Mouse (Mus musculus) liver, embryonic 16.5 days (tissue): ENCODE data around the gene Ncoa4. TPM values are rescaled to one million over a fixed set of nuclear protein-coding genes. Genes with fewer than 3 reads are reported as not detected.

ENCODE experiments used
- ATAC-seq: fragments of 200-750 bp; cut with Nextera tagmentation; 2 replicates; pipeline ENCODE4 v1.8.0; 2017; ENCODE audit warnings: low read depth, mild to moderate bottlenecking, moderate number of reproducible peaks, moderate library complexity
- H3K27ac ChIP-seq: fragments of 300-500 bp; sonication (generic); 2 replicates; pipeline ENCODE4 v1.5.1; 2014; ENCODE audit warnings: mild to moderate bottlenecking, low read length
- H3K27me3 ChIP-seq: fragments of 300-500 bp; sonication (generic); 2 replicates; pipeline ENCODE4 v1.6.1; 2014; ENCODE audit warnings: low read depth, low read length, mixed read lengths; ENCODE audit not compliant: control insufficient read depth, insufficient read depth
- H3K36me3 ChIP-seq: fragments of 300-500 bp; sonication (generic); 2 replicates; pipeline ENCODE4 v1.6.1; 2014; ENCODE audit warnings: mild to moderate bottlenecking; ENCODE audit not compliant: control insufficient read depth, insufficient read depth
- H3K4me1 ChIP-seq: fragments of 300-500 bp; sonication (generic); 2 replicates; pipeline ENCODE4 v1.6.1; 2014; ENCODE audit warnings: low read depth, low read length, mixed read lengths; ENCODE audit not compliant: control insufficient read depth
- H3K4me2 ChIP-seq: fragments of 300-500 bp; sonication (generic); 2 replicates; pipeline ENCODE4 v1.6.1; 2014; ENCODE audit warnings: low read depth, low read length, mixed read lengths
- H3K4me3 ChIP-seq: fragments of 300-500 bp; sonication (generic); 2 replicates; pipeline ENCODE4 v1.5.1; 2014; ENCODE audit warnings: low read depth, mild to moderate bottlenecking, low read length
- H3K9ac ChIP-seq: fragments of 300-500 bp; sonication (generic); 2 replicates; pipeline ENCODE4 v1.6.1; 2014; ENCODE audit warnings: low read depth, low read length
- H3K9me3 ChIP-seq: fragments of 300-500 bp; sonication (generic); replicated peaks from 2 replicates; pipeline ENCODE4 v1.6.1; 2016; ENCODE audit warnings: low read length; ENCODE audit not compliant: control insufficient read depth
- WGBS: fragments of 180-500 bp; shearing (Covaris S2); extraction: QIAGEN DNeasy Blood & Tissue Kit; methylation state at CpG from one replicate; pipeline ENCODE4 v1.1.7; 2014; ENCODE audit not compliant: insufficient replicate concordance; 5-methylcytosine and 5-hydroxymethylcytosine counted together
- polyA plus RNA-seq: library from polyadenylated mRNA; unstranded; fragments of >200 nt; fragmentation: Nextera tagmentation; extraction: Ambion mirVana; gene quantifications from 2 replicates; pipeline ENCODE4 v1.2.1, GENCODE M21; 2015

Ncoa4 gene
- polyA plus RNA-seq, 1 experiment from 2014 or later = 363 TPM

DNA sequence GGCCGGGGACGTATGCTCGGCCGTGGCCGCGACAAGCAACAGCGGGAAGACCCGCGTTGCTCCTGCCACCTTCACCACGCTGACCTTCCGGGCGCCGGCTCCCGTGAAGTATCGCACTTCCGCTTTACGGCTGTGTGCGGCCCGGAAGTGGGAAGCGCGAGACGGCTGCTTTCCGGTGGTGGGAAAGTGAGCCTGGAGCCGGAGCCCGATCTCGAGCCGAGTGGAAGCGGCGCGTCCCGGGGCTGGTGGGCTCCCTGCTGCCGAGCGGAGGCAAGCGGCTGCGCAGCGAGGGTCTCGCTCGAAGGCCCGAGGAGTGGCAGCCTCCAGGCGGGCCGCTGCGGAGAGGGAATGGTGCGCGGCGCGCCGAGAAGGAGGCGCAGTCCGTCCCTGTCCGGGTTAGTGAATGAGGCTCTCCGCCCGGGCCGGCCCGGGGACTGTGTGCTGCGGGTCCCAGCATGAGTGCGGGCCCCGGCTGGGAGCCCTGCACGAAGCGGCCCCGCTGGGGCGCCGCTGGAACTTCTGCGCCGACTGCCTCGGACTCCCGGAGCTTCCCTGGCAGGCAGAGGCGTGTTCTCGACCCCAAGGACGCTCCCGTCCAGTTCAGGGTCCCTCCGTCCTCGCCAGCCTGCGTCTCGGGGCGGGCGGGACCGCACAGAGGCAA is 42.3 kb downstream of the Ncoa4 start, which contains the start of the genes Timm23 and Parg:
Gene Timm23 (minus strand): TSS at position 108 of the 661 bp plus-strand sequence.
Gene Parg (plus strand): TSS at position 159 of the 661 bp plus-strand sequence.
- WGBS = under 1% methylated on average over 69 of the region's 77 CpGs
- Histone ChIP-seq H3K27ac (peak within 1 kb of the TSS; percentile 84), H3K27me3 (no peaks in the 10 kb centered on the region), H3K4me2 (peak within 1 kb of the TSS; percentile 92), H3K4me3 (peak within 1 kb of the TSS; percentile 100), H3K4me1 (peaks cover 20% of the 10 kb centered on the region), H3K9me3 (no peaks in the 10 kb centered on the region; the same call in 1 of the 2 replicates), H3K9ac (peak within 1 kb of the TSS; percentile 100), H3K36me3 (peaks cover 18% of the 10 kb centered on the region)
- peak; percentile 95 for ATAC-seq

- no peak overlapping the region for H3K4me2 ChIP-seq
- ATAC-seq = no peak
These were observed 66.9 kb downstream of the Ncoa4 start for GRCm38 (mm10) chr14:32226601-32227000.

DNA sequence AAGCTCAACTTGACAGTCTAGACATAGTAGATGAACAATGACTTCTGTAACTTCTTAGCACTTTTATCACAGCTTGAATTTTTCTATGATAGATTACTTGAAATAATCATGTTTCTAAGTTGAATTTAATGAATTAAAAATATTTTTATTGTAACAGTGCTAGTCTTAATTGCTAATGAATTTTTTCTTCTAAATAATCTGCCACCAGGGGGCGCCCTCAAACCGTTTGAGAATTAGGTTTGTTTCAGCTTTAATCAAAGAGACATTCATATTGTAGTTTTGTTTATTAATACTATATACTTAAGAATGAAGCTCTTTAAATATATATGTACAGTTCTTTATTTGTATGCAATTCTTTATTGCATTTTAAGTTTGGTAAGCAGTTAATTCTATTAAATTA is 69.3 kb downstream of the Ncoa4 start:
- H3K4me3 ChIP-seq = no peak overlapping the region
- H3K36me3 ChIP-seq = peaks cover 2% of the 10 kb centered on the region; the same call in 1 of the 2 replicates
- no peaks in the 10 kb centered on the region for H3K9me3 ChIP-seq
- no peak overlapping the region for H3K27ac ChIP-seq
- H3K9ac ChIP-seq = no peak overlapping the region
- H3K4me1 ChIP-seq = no peaks in the 10 kb centered on the region
- WGBS = 0% methylated on average over 2 of the region's 2 CpGs
- ATAC-seq = no peak
- no peak overlapping the region for H3K4me2 ChIP-seq
- no peaks in the 10 kb centered on the region for H3K27me3 ChIP-seq

More at GRCm38 (mm10) chr14:32226601-32227000, 66.9 kb downstream of the Ncoa4 start:
- no peak overlapping the region for H3K27ac ChIP-seq
- no peaks in the 10 kb centered on the region for H3K9me3 ChIP-seq
- H3K9ac ChIP-seq = no peak overlapping the region
- H3K4me3 ChIP-seq = no peak overlapping the region
- H3K27me3 ChIP-seq = no peaks in the 10 kb centered on the region
- H3K4me1 ChIP-seq = no peaks in the 10 kb centered on the region
- peaks cover 2% of the 10 kb centered on the region; the same call in 1 of the 2 replicates for H3K36me3 ChIP-seq

Other genes starting within 250 kb of the Ncoa4 start
- gene Galnt15, start 130.9 kb upstream of the Ncoa4 start, polyA plus RNA-seq = 0.01 TPM in 1 of 2 replicates, not detected in the other
- 13.0 and 16.9 TPM in 2 replicates for gene Oxnad1, start 74.5 kb upstream of the Ncoa4 start, polyA plus RNA-seq
- gene Dph3, start 74.1 kb upstream of the Ncoa4 start, polyA plus RNA-seq = 48.0 and 60.6 TPM in 2 replicates
- 0.49 TPM in 1 of 2 replicates, not detected in the other for gene Msmb, start 17.8 kb upstream of the Ncoa4 start, polyA plus RNA-seq
- 147 and 154 TPM in 2 replicates for gene Timm23, start 42.0 kb downstream of the Ncoa4 start, polyA plus RNA-seq
- 11.6 and 11.8 TPM in 2 replicates for gene Parg, start 42.1 kb downstream of the Ncoa4 start, polyA plus RNA-seq
- gene Ogdhl, start 162.2 kb downstream of the Ncoa4 start, polyA plus RNA-seq = 0.61 and 0.79 TPM in 2 replicates
- not detected in 2 replicates for gene 1700024G13Rik, start 228.5 kb downstream of the Ncoa4 start, polyA plus RNA-seq